Mouse (Mus musculus): ENCODE results near the gene Tspan18. TPM values are rescaled to one million over a fixed set of nuclear protein-coding genes. Genes with fewer than 3 reads are reported as not detected.

Gene Tspan18
- polyA plus RNA-seq, 1 experiment = 14.1 TPM

- Histone ChIP-seq H3K36me3 (ENCODE audit: control insufficient read depth, insufficient read depth, low read length) (no peaks in the 10 kb centered on the region), H3K27ac (ENCODE audit: insufficient read depth, low read depth, low read length) (no peak overlapping the region), H3K27me3 (ENCODE audit: control insufficient read depth, insufficient read depth, low read length) (no peaks in the 10 kb centered on the region), H3K4me3 (ENCODE audit: low read depth, low read length) (no peak overlapping the region), H3K4me1 (ENCODE audit: control insufficient read depth, insufficient read depth, insufficient read length, low read length) (peaks cover 7% of the 10 kb centered on the region; the same call in 1 of the 2 replicates)
- TF ChIP-seq POLR2A (IDR thresholded peaks at IDR 0.05; ENCODE audit: low read depth, low read length) = no peak
- no peak for TF ChIP-seq CTCF (IDR thresholded peaks at IDR 0.05; ENCODE audit: extremely low read depth, insufficient read length, insufficient replicate concordance, low read depth, low read length)
- WGBS = 75% methylated on average over 6 of the region's 6 CpGs
These were observed 162.4 kb downstream of the Tspan18 start for GRCm38 (mm10) chr2:93171929-93172328.

- no peak overlapping the region for H3K4me3 ChIP-seq (ENCODE audit: low read depth, low read length)
- no peak for TF ChIP-seq CTCF (IDR thresholded peaks at IDR 0.05; ENCODE audit: extremely low read depth, insufficient read length, insufficient replicate concordance, low read depth, low read length)
- TF ChIP-seq POLR2A (IDR thresholded peaks at IDR 0.05; ENCODE audit: low read depth, low read length) = no peak
- H3K27me3 ChIP-seq (ENCODE audit: control insufficient read depth, insufficient read depth, low read length) = no peaks in the 10 kb centered on the region
- no peaks in the 10 kb centered on the region for H3K36me3 ChIP-seq (ENCODE audit: control insufficient read depth, insufficient read depth, low read length)
- H3K27ac ChIP-seq (ENCODE audit: insufficient read depth, low read depth, low read length) = no peak overlapping the region
- peaks cover 8% of the 10 kb centered on the region for H3K4me1 ChIP-seq (ENCODE audit: control insufficient read depth, insufficient read depth, insufficient read length, low read length)
- WGBS = 62% methylated on average over 5 of the region's 5 CpGs
These were observed 163.5 kb downstream of the Tspan18 start for GRCm38 (mm10) chr2:93170845-93171200.

DNA sequence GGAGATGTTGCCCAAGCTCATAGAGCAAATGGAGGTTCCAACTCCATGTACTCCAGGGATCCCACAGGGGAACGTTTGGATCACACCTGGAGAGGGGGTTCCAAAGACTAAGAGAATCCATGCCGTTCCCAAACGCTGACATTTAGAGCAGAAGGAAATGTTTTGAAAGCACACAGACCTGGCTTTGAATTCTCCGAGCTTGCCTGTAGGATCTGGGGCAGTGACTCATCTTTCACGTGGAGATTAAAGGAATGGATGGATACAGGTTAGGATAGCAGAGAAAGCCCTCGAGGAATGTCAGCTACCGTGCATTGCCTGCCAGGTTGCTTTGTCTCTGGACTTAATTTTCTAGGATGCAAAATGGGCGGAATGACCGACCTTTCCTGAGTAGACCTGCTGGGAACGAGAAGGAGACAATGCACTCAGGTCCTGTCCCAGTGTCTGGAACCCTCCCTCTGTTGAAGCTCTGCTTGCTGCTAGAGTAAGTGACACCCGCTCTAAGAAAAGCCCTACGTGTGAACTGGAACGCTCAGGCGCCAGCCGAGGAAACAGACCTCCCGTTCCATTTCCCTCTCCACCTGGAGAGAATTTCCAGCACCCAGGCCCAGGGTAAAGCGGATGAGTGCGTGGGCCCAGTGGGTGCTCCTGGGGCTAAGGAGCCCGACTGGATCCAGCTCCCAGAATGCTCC is 164.0 kb downstream of the Tspan18 start:
- Histone ChIP-seq H3K4me3 (ENCODE audit: low read depth, low read length) (no peak overlapping the region), H3K4me1 (ENCODE audit: control insufficient read depth, insufficient read depth, insufficient read length, low read length) (peaks cover 8% of the 10 kb centered on the region), H3K36me3 (ENCODE audit: control insufficient read depth, insufficient read depth, low read length) (no peaks in the 10 kb centered on the region), H3K27ac (ENCODE audit: insufficient read depth, low read depth, low read length) (no peak overlapping the region), H3K27me3 (ENCODE audit: control insufficient read depth, insufficient read depth, low read length) (no peaks in the 10 kb centered on the region)
- 84% methylated on average over 19 of the region's 19 CpGs for WGBS
- no peak for TF ChIP-seq CTCF (IDR thresholded peaks at IDR 0.05; ENCODE audit: extremely low read depth, insufficient read length, insufficient replicate concordance, low read depth, low read length)
- TF ChIP-seq POLR2A (IDR thresholded peaks at IDR 0.05; ENCODE audit: low read depth, low read length) = no peak

- Histone ChIP-seq H3K27me3 (ENCODE audit: control insufficient read depth, insufficient read depth, low read length) (no peaks in the 10 kb centered on the region), H3K27ac (ENCODE audit: insufficient read depth, low read depth, low read length) (no peak overlapping the region), H3K4me1 (ENCODE audit: control insufficient read depth, insufficient read depth, insufficient read length, low read length) (peaks cover 11% of the 10 kb centered on the region), H3K4me3 (ENCODE audit: low read depth, low read length) (no peak overlapping the region), H3K36me3 (ENCODE audit: control insufficient read depth, insufficient read depth, low read length) (no peaks in the 10 kb centered on the region)
- TF ChIP-seq CTCF (IDR thresholded peaks at IDR 0.05; ENCODE audit: extremely low read depth, insufficient read length, insufficient replicate concordance, low read depth, low read length) (no peak), POLR2A (IDR thresholded peaks at IDR 0.05; ENCODE audit: low read depth, low read length) (no peak)
- WGBS = 75% methylated on average over 14 of the region's 14 CpGs
These were observed 167.4 kb downstream of the Tspan18 start for GRCm38 (mm10) chr2:93166734-93167406.

DNA sequence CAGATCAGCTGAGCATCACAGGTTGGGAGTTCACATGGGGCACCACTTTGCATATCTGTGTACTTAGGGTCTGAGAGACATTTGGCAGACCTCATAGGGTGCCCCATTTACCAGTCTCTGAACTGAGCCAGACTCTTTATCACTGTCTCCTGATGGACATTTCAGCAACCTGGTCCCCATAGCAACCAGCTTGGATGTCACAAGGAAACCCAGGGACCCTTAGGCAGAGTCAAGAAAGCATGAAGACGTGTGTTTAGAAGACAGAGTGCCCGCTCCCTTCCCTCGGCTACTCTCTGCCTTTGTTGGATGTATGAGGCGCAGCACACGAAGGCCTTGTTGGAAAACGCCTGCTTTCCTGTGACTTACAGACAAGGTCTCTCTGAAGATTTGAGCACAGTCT is 168.0 kb downstream of the Tspan18 start:
- no peaks in the 10 kb centered on the region for H3K27me3 ChIP-seq (ENCODE audit: control insufficient read depth, insufficient read depth, low read length)
- peaks cover 15% of the 10 kb centered on the region for H3K4me1 ChIP-seq (ENCODE audit: control insufficient read depth, insufficient read depth, insufficient read length, low read length)
- no peak overlapping the region for H3K4me3 ChIP-seq (ENCODE audit: low read depth, low read length)
- WGBS = 94% methylated on average over 6 of the region's 6 CpGs
- TF ChIP-seq POLR2A (IDR thresholded peaks at IDR 0.05; ENCODE audit: low read depth, low read length) (no peak), CTCF (IDR thresholded peaks at IDR 0.05; ENCODE audit: extremely low read depth, insufficient read length, insufficient replicate concordance, low read depth, low read length) (no peak)
- H3K27ac ChIP-seq (ENCODE audit: insufficient read depth, low read depth, low read length) = no peak overlapping the region
- H3K36me3 ChIP-seq (ENCODE audit: control insufficient read depth, insufficient read depth, low read length) = no peaks in the 10 kb centered on the region

DNA sequence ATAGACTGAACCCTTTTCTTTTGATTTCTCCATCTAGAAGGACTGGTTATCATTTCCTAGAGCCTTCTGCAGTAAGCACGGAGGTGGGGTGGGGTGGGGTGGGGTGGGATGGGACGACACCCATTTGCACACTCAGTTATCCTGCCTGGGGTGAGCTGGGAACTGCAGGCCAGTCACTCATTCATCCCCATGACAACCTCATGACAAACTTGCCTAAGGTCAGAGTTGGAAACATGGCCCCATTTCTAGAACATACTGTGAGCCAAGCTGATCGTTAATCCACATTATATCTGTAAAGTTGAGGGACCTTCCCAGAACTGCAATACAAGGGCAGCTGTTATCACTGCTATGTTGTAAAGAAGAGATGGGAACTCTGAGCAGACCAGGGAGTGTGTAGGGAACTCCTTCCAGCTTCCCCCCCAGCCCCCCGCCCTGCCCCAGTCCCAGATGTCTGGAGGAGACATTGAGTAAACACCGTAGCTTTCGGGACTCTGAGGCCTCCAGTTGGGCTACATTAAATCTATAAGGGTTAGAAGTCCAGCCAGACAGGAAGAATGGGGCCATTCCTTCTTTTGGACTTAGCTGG is 170.5 kb downstream of the Tspan18 start:
- no peak for TF ChIP-seq POLR2A (IDR thresholded peaks at IDR 0.05; ENCODE audit: low read depth, low read length)
- TF ChIP-seq CTCF (IDR thresholded peaks at IDR 0.05; ENCODE audit: extremely low read depth, insufficient read length, insufficient replicate concordance, low read depth, low read length) = no peak
- no peaks in the 10 kb centered on the region for H3K36me3 ChIP-seq (ENCODE audit: control insufficient read depth, insufficient read depth, low read length)
- H3K27me3 ChIP-seq (ENCODE audit: control insufficient read depth, insufficient read depth, low read length) = no peaks in the 10 kb centered on the region
- no peak overlapping the region for H3K4me3 ChIP-seq (ENCODE audit: low read depth, low read length)
- no peak overlapping the region for H3K27ac ChIP-seq (ENCODE audit: insufficient read depth, low read depth, low read length)
- peaks cover 15% of the 10 kb centered on the region for H3K4me1 ChIP-seq (ENCODE audit: control insufficient read depth, insufficient read depth, insufficient read length, low read length)
- WGBS = 26% methylated on average over 6 of the region's 6 CpGs

DNA sequence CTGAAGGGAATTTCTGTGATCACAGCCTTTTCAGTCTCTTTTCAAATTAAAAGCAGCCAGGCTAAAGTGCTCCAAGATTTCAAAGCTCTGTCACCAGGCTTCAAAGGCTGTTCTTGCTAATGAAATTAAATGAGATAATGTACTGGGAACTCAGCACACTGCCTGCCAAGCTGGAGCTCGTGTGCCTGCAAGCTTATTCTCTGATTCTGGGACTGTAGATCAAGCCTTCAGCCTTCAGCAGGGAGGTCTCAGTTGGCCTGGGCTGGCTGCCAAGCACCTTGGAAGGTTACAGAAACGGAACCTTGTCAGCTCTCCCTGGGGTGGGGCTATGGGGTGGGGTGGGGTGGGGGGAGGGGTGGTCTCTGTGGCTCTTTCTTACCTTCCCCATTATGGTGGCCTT is 171.0 kb downstream of the Tspan18 start:
- Histone ChIP-seq H3K4me3 (ENCODE audit: low read depth, low read length) (no peak overlapping the region), H3K36me3 (ENCODE audit: control insufficient read depth, insufficient read depth, low read length) (no peaks in the 10 kb centered on the region), H3K27ac (ENCODE audit: insufficient read depth, low read depth, low read length) (no peak overlapping the region), H3K27me3 (ENCODE audit: control insufficient read depth, insufficient read depth, low read length) (no peaks in the 10 kb centered on the region), H3K4me1 (ENCODE audit: control insufficient read depth, insufficient read depth, insufficient read length, low read length) (peaks cover 15% of the 10 kb centered on the region)
- TF ChIP-seq CTCF (IDR thresholded peaks at IDR 0.05; ENCODE audit: extremely low read depth, insufficient read length, insufficient replicate concordance, low read depth, low read length) (no peak), POLR2A (IDR thresholded peaks at IDR 0.05; ENCODE audit: low read depth, low read length) (no peak)
- 6% methylated on average over 2 of the region's 2 CpGs for WGBS
